Mouse (Mus musculus) neural tube, embryonic 11.5 days (tissue): ENCODE results near the gene Ugt2b34. TPM values are rescaled to one million over a fixed set of nuclear protein-coding genes. Genes with fewer than 3 reads are reported as not detected.

Experiments
- ATAC-seq: fragments of 200-750 bp; cut with Nextera tagmentation; 2 replicates; pipeline ENCODE4 v1.8.0; 2017; ENCODE audit warnings: moderate number of reproducible peaks, mild to moderate bottlenecking, moderate TSS enrichment, moderate library complexity; ENCODE audit not compliant: insufficient read depth, low FRiP score, low TSS enrichment
- DNase-seq: peaks from one replicate; pipeline ENCODE4 v3.0.0-alpha.2; 2015; ENCODE audit warnings: low spot score
- H3K27ac ChIP-seq: fragments of 300-500 bp; sonication (generic); 2 replicates; pipeline ENCODE4 v1.5.1; 2014; ENCODE audit warnings: low read depth, mild to moderate bottlenecking, low read length
- H3K27me3 ChIP-seq: fragments of 300-500 bp; sonication (generic); 2 replicates; pipeline ENCODE4 v1.6.1; 2014; ENCODE audit warnings: mild to moderate bottlenecking, low read length, mixed read lengths; ENCODE audit not compliant: control insufficient read depth, insufficient read depth
- H3K36me3 ChIP-seq: fragments of 300-500 bp; sonication (generic); 2 replicates; pipeline ENCODE4 v1.6.1; 2014; ENCODE audit warnings: mild to moderate bottlenecking, low read length, moderate library complexity, mixed read lengths; ENCODE audit not compliant: control insufficient read depth, insufficient read depth
- H3K4me1 ChIP-seq: fragments of 300-500 bp; sonication (generic); 2 replicates; pipeline ENCODE4 v1.6.1; 2014; ENCODE audit warnings: low read length, mixed read lengths; ENCODE audit not compliant: control insufficient read depth, insufficient read depth
- H3K4me2 ChIP-seq: fragments of 300-500 bp; sonication (generic); 2 replicates; pipeline ENCODE4 v1.6.1; 2014; ENCODE audit warnings: low read depth, mild to moderate bottlenecking, moderate library complexity
- H3K4me3 ChIP-seq: fragments of 300-500 bp; sonication (generic); 2 replicates; pipeline ENCODE4 v1.5.1; 2014; ENCODE audit warnings: low read depth, low read length
- H3K9ac ChIP-seq: fragments of 300-500 bp; sonication (generic); 2 replicates; pipeline ENCODE4 v1.6.1; 2014; ENCODE audit warnings: mild to moderate bottlenecking, low read length
- H3K9me3 ChIP-seq: fragments of 300-500 bp; sonication (generic); 2 replicates; pipeline ENCODE4 v1.6.1; 2016; ENCODE audit warnings: low read length; ENCODE audit not compliant: control insufficient read depth
- WGBS: fragments of 180-500 bp; shearing (Covaris S2); extraction: QIAGEN DNeasy Blood & Tissue Kit; methylation state at CpG from one replicate; pipeline ENCODE4 v1.1.7; 2014; 5-methylcytosine and 5-hydroxymethylcytosine counted together
- polyA plus RNA-seq: library from polyadenylated mRNA; unstranded; fragments of >200 nt; fragmentation: Nextera tagmentation; extraction: Ambion mirVana; gene quantifications from 2 replicates; pipeline ENCODE4 v1.2.1, GENCODE M21; 2014

Gene Ugt2b34
- polyA plus RNA-seq = not detected in 2 replicates

DNA sequence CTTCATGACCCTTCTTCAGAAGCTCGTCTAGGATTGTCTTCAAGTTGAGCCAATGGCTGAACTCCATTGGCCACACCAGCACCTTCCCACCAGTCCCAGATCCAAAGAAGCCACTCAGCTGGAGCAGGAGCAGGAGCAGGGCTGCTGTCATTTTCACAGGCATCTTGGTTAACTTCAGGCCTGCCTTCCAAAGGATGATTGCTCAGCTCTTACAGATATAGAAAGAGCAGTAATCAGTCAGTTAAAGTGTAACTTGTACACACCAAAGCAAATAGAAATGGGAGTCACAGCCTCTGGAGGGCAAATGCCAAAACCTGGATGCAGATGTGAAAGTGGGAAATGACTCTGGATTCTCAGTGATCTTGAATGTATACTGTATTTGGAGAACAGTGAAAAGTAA, at the start of gene Ugt2b34:
Gene Ugt2b34, minus strand, starts transcription at position 180 of the 400 bp plus-strand sequence.
- DNase-seq (no peak), ATAC-seq (no peak)
- H3K9me3 ChIP-seq = no peaks in the 10 kb centered on the region
- WGBS = 70% methylated on average over 1 of the region's 1 CpGs
- no peaks in the 10 kb centered on the region for H3K27me3 ChIP-seq
- no peak within 1 kb of the TSS for H3K9ac ChIP-seq
- H3K36me3 ChIP-seq = no peaks in the 10 kb centered on the region
- no peaks in the 10 kb centered on the region for H3K4me1 ChIP-seq
- no peak within 1 kb of the TSS for H3K4me3 ChIP-seq
- H3K4me2 ChIP-seq = no peak within 1 kb of the TSS
- no peak within 1 kb of the TSS for H3K27ac ChIP-seq

DNA sequence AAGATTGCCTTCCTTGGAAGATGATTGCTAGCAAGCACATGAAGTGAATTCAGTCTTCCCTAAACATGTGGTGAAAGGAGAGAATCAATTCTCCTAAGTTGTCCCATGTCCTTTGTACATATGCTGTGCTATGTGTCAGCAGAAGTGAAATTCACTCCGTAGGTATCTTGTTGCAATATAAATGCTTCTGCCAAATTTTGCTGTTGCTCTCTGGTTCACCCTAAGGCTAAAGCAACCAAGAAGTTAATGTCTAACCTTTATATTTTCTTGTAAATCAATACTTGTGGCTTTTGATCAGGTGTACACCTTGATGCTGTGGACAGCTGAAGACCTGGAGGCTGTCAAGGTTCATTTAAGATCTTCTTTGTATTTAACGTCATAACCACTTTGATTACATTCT, 35.4 kb upstream of the Ugt2b34 start:
- H3K4me3 ChIP-seq = no peak overlapping the region
- ATAC-seq = no peak
- no peak overlapping the region for H3K4me2 ChIP-seq
- no peaks in the 10 kb centered on the region for H3K27me3 ChIP-seq
- H3K36me3 ChIP-seq = no peaks in the 10 kb centered on the region
- DNase-seq = no peak
- H3K9ac ChIP-seq = no peak overlapping the region
- 92% methylated on average over 2 of the region's 2 CpGs for WGBS
- H3K27ac ChIP-seq = no peak overlapping the region
- no peaks in the 10 kb centered on the region for H3K9me3 ChIP-seq
- H3K4me1 ChIP-seq = no peaks in the 10 kb centered on the region

DNA sequence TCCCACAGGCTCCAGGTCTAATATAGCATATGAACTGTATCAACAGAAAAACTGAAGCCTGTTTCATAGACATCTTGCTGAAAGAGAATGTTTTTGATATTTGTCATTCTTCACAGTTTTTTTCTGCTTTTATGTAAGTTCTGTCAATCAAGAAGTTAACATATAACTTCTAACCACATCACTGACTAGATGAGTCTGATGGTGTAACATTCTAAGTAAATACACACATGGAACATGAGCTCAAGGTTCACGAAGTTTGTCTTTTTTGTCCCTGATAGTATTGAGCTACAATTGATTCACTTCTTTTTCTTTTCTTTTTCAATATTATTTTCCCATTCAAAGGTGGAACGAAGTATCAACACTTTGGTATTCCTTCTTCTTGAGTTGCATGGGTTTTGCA, 19.7 kb upstream of the Ugt2b34 start, which contains the start of gene Ugt2b1:
Gene Ugt2b1, minus strand, starts transcription at position 105 of the 400 bp plus-strand sequence.
- no peak within 1 kb of the TSS for H3K4me3 ChIP-seq
- H3K27ac ChIP-seq = no peak within 1 kb of the TSS
- no peaks in the 10 kb centered on the region for H3K9me3 ChIP-seq
- no peak within 1 kb of the TSS for H3K4me2 ChIP-seq
- H3K27me3 ChIP-seq = no peaks in the 10 kb centered on the region
- no peak within 1 kb of the TSS for H3K9ac ChIP-seq
- no peaks in the 10 kb centered on the region for H3K4me1 ChIP-seq
- DNase-seq (no peak), ATAC-seq (no peak)
- WGBS = 90% methylated on average over 2 of the region's 2 CpGs
- no peaks in the 10 kb centered on the region for H3K36me3 ChIP-seq

DNA sequence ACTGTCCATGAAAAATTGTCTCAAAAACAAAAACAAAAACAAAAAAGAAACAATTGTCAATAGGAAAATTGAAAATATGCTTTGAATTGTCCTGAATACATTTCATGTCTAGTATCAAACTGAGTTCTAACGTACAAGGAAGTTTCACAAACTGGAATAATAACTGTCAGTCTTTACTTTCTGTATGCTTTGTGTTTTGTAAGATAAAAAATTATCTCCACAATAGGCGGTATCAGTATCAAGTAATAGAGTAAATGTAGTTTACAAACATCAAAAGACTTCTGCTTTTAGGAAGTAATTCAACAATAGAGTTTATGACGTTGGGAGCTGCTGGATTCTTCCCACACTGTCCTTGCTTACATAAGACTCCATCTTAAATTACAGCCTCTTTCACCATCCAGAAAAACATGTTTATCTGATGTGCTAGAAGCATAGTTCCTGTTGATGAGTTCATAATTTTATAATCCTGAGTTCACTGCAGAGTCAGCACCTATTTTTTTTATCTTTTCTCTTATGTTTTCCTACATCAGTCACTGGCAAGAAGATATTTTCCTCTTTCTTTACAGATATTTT, 14.0 kb upstream of the Ugt2b34 start:
- no peak overlapping the region for H3K4me2 ChIP-seq
- no peak overlapping the region for H3K9ac ChIP-seq
- no peaks in the 10 kb centered on the region for H3K36me3 ChIP-seq
- H3K4me1 ChIP-seq = no peaks in the 10 kb centered on the region
- 78% methylated on average over 3 of the region's 3 CpGs for WGBS
- H3K4me3 ChIP-seq = no peak overlapping the region
- no peaks in the 10 kb centered on the region for H3K27me3 ChIP-seq
- DNase-seq (no peak), ATAC-seq (no peak)
- no peak overlapping the region for H3K27ac ChIP-seq
- no peaks in the 10 kb centered on the region for H3K9me3 ChIP-seq

DNA sequence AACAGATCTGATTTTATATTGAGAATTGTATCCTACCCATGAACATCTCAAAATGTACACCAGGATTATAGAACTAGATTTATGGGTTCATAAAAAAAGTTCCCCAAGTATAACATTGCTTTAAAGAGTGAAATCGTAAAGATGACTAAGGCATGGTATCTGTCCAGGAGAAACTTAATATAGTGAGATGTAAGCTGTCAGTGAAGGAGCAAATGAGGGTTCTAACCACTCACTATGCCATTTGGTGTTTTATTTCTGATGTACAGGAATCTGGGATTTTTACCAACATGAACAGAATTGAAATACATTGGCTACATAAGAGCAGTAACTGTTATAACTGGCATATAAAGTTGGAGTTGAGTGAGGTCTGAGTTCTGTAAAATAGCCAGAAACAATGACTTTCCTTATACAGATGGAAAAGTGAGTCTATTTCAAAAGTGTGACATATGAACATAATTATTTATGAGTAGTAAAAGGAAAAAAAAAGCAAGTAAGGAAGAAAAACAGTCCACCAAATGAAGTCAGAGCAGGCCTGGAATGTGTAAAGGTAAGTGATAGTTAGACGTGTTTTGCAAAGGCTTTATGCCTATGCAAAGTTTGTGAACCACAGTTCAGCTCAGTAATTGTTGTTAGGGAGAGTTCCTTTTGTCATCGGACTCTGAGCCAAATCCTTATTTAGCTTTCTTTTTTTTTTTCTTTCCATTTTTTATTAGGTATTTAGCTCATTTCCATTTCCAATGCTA, 4.8 kb upstream of the Ugt2b34 start:
- H3K4me3 ChIP-seq = no peak overlapping the region
- no peaks in the 10 kb centered on the region for H3K27me3 ChIP-seq
- H3K27ac ChIP-seq = no peak overlapping the region
- H3K4me1 ChIP-seq = no peaks in the 10 kb centered on the region
- no peaks in the 10 kb centered on the region for H3K36me3 ChIP-seq
- no peak overlapping the region for H3K9ac ChIP-seq
- no peak for ATAC-seq
- no peaks in the 10 kb centered on the region for H3K9me3 ChIP-seq
- DNase-seq = no peak
- no peak overlapping the region for H3K4me2 ChIP-seq
- WGBS = 85% methylated on average over 3 of the region's 3 CpGs

DNA sequence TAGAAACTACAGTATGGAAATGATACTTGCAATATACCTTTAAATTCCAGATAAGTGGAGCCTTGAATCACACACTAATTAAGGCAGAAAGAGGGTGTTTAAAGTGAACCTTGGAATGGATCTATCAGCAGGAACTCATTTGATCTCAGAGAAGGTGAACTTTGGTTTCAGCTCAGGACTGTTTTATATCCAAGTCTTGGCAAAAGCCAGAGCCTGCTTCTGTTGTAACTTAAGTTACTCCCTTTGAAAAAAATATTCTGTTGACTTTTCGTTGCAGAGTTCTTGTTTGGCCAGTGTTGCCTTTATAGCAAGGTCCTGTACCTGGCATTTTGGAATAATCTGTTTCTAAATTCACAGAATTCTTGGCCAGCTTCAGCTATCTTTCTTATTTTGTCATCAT, 4.0 kb upstream of the Ugt2b34 start:
- no peak for DNase-seq
- Histone ChIP-seq H3K4me3 (no peak overlapping the region), H3K9me3 (no peaks in the 10 kb centered on the region), H3K4me1 (no peaks in the 10 kb centered on the region), H3K9ac (no peak overlapping the region), H3K4me2 (no peak overlapping the region), H3K36me3 (no peaks in the 10 kb centered on the region), H3K27me3 (no peaks in the 10 kb centered on the region), H3K27ac (no peak overlapping the region)
- no peak for ATAC-seq
- 83% methylated on average over 1 of the region's 1 CpGs for WGBS

DNA sequence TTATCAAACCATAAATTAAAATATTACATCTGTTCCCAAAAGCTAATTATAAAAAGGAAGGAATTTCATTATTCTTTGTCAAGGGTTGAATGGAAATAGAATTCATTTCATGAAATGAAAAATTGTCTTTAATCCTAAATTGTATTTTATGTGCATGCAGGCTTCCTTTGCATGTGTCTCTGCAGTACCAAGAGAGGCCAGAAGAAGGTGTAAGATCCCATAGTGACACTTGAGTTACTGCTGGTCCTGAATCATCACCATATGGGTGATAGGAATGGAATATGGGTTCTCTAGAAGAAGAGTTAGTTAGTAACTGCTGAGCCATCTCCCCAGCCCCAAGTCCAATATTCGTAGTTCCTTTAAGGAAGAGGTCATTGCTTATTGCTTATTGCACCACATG, 16.8 kb downstream of the Ugt2b34 start:
- no peak for ATAC-seq

DNA sequence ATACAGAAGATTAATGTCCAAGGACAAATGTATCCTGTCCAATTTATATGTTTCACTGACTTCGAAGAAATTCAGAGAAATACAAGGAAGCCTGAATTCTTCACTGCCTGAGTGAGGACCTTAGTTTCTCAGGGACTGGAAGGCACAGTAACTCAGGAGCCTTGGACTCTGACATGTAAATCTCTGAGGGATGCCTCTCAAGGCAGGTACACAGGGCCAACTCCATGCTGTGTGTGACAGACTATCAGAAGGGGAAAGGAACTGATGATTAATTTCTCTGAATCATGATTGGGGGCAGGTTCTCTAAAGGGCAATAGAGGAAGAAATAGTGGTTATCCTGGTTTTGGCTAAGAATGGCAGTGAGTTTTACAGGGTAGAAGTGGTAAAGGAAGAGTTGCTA, 18.3 kb downstream of the Ugt2b34 start:
- WGBS = 84% methylated on average over 1 of the region's 1 CpGs

More for the DNA sequence above, 16.8 kb downstream of the Ugt2b34 start:
- no peak for DNase-seq
- Histone ChIP-seq H3K27me3 (no peaks in the 10 kb centered on the region), H3K9me3 (no peaks in the 10 kb centered on the region), H3K4me1 (no peaks in the 10 kb centered on the region), H3K36me3 (no peaks in the 10 kb centered on the region), H3K27ac (no peak overlapping the region), H3K9ac (no peak overlapping the region), H3K4me3 (no peak overlapping the region), H3K4me2 (no peak overlapping the region)
- WGBS = 95% methylated on average over 1 of the region's 1 CpGs

DNA sequence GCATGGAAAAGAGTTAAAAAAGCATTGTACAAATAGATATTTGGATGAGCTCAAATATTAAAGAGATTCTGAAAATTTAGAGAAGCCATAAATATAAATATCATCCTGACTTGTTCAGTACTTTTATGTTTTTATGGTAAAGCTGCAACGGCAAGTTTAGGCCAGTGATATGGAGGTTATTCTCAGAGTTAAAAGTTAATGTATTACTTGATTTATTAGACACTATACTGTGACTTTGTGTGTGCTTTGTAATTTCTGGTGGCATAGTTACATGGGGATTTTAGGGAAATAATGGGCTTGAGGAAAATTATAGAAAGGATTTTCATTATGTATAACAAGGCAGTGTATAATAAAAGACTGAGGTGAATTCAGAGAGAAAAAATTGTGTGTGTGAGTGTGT, 19.7 kb downstream of the Ugt2b34 start:
- H3K27me3 ChIP-seq = no peaks in the 10 kb centered on the region
- ATAC-seq (no peak), DNase-seq (no peak)
- H3K36me3 ChIP-seq = no peaks in the 10 kb centered on the region
- no peak overlapping the region for H3K9ac ChIP-seq
- no peaks in the 10 kb centered on the region for H3K4me1 ChIP-seq
- 88% methylated on average over 1 of the region's 1 CpGs for WGBS
- H3K4me2 ChIP-seq = no peak overlapping the region
- no peaks in the 10 kb centered on the region for H3K9me3 ChIP-seq
- no peak overlapping the region for H3K4me3 ChIP-seq
- H3K27ac ChIP-seq = no peak overlapping the region

More for the DNA sequence above, 18.3 kb downstream of the Ugt2b34 start:
- Histone ChIP-seq H3K4me3 (no peak overlapping the region), H3K9ac (no peak overlapping the region), H3K36me3 (no peaks in the 10 kb centered on the region), H3K9me3 (no peaks in the 10 kb centered on the region), H3K27ac (no peak overlapping the region), H3K4me1 (no peaks in the 10 kb centered on the region), H3K27me3 (no peaks in the 10 kb centered on the region), H3K4me2 (no peak overlapping the region)
- no peak for DNase-seq
- no peak for ATAC-seq
